Mouse (Mus musculus): Measurements from ENCODE around the gene Heatr5b. TPM values are rescaled to one million over a fixed set of nuclear protein-coding genes. Genes with fewer than 3 reads are reported as not detected.

Gene Heatr5b
- 10 to 100 TPM; 19.7 to 23.2 TPM for polyA plus RNA-seq (2017; shearing (Covaris generic))

DNA sequence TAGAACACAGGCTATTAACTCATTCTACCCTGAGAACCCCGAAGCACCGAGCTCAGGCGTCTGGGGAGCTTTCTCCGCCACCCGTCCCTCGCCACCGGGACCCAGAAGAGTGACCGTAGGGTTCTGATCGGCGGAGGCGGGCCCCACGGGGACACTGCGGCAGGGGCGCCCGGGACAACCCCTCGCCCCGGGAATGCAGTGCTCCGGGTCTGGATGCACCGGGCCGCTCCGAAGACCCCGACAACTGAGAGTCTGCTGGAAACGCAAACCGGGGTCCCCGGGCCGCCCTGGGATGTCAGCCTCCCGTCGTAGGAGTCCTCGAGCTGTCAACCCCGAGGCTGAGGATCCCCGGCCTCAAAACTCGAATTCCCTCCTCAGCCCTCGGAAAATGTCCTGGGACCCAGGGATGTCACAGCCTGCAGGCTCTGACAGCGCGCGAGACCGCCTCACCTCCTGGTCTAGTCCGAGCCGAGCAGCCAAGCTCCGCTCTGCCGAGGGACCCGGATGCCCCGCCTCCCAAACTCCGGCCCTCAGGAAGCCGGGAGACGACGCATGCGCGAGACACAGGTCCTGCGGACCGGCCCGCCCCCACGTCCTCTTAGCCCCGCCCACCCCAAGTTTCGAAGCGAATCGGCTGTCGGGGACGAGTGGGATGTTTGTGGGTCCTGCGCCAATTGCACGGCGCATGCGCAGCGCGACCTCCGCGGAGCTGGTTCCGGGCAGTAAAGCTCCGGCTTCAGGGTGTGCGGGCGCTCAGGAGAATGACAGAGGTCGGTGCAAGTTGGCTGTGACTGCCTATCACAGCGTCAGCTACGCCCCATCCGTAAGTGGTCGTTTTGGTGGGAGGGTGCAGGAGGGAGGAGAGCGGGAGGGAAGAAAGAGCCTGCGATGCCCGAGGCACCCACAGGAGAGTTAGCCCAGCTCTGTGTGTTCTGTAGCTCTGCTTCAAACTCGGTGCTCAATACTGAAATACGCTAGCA lies at the start of gene Heatr5b, which contains the start of gene Gpatch11:
Heatr5b (minus strand) TSS at position 509 of the 980 bp plus-strand sequence.
Gpatch11 (plus strand) TSS at position 712 of the 980 bp plus-strand sequence.

DNA sequence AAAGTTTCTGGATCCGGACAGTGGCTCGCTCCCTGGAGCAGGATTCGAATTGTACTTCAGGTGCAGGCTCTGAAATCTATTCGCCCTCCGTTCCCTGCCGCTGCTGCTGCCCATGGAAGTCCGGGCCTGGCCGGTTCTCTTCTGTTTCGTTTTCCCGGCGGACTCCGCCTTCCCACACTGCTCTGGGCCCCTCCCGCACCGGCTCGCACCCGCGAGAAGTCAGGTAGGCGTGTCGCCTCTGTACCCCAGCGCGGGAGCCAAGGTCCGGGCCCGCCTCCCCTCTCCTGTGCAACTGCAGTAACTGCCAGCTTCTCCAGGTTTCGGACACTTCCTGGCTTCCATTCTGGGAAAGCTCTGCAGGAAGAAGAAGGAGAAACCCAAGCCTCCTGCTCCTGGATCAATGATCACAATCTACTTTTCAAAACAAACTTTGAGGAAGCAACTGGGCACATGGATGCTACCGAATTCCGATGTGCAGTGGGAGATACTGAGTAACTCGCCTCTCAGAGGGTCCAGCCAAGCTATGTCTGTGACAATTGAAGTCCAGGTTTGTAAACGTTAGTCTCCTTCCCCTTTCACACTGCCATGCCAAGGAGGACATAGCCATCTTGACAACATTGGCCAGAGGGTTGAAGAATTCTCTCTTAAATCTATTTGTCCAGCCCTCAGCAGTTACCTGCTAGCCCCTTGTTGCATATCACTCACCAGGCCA lies 47.4 kb upstream of the Heatr5b start, which contains the start of gene Eif2ak2:
Eif2ak2 (minus strand) TSS at position 173 of the 712 bp plus-strand sequence.

DNA sequence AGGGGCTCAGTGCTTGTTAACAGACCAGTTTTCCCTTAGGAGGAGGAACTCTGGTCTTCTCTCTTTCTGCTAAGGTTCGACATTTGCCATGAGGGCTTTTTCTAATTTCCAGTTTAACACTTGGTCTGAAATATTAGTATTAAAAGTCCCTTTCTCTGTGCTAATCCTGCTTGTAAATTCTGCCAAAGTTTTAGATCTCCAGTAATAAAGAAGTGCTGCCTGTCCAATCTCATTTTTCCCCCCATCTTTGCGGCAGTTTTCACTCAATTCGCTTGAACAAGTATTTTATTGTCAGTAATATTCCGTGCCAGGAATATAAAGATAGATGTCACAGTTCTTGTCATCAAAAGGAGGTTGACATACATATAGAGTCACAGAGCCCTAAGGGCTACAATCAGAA lies 98.1 kb downstream of the Heatr5b start, which contains the start of gene Strn:
Strn (minus strand) TSS at position 101 of the 400 bp plus-strand sequence.

Other genes starting within 250 kb of the Heatr5b start
- gene Strn, start 98.2 kb downstream of the Heatr5b start, polyA plus RNA-seq (2017; shearing (Covaris generic)), result 10 to 100 TPM; 14.9 to 15.6 TPM
- 10 to 100 TPM; 78.2 to 93.6 TPM for gene Gpatch11, start 203 bp upstream of the Heatr5b start, polyA plus RNA-seq (2017; shearing (Covaris generic))
- gene Eif2ak2, start 47.2 kb upstream of the Heatr5b start, polyA plus RNA-seq (2017; shearing (Covaris generic)), result 10 to 100 TPM; 11.2 to 19.3 TPM
- under 1 TPM in 1 of 2 experiments, not detected in 1; 0.37 TPM for gene Sult6b1, start 71.6 kb upstream of the Heatr5b start, polyA plus RNA-seq (2017; shearing (Covaris generic))
- gene Cebpzos, start 81.1 kb upstream of the Heatr5b start, polyA plus RNA-seq (2017; shearing (Covaris generic)), result 10 to 100 TPM; 44.9 to 50.4 TPM
- gene Cebpz, start 101.7 kb upstream of the Heatr5b start, polyA plus RNA-seq (2017; shearing (Covaris generic)), result 10 to 100 TPM; 90.5 to 90.9 TPM
- gene Ndufaf7, start 101.8 kb upstream of the Heatr5b start, polyA plus RNA-seq (2017; shearing (Covaris generic)), result 10 to 100 TPM; 39.6 to 47.0 TPM
- gene Prkd3, start 185.5 kb upstream of the Heatr5b start, polyA plus RNA-seq (2017; shearing (Covaris generic)), result 10 to 100 TPM in 1 of 2 experiments, 1 to 10 TPM in 1; 8.9 to 38.1 TPM
- gene Qpct, start 216.5 kb upstream of the Heatr5b start, polyA plus RNA-seq (2017; shearing (Covaris generic)), result 10 to 100 TPM in 1 of 2 experiments, 1 to 10 TPM in 1; 1.4 to 24.5 TPM

Data from inflammation-experienced regulatory T-cells (primary cell).